Mouse (Mus musculus) spleen, adult 2 months (tissue): ENCODE measurements around the gene Olfr514. TPM values are rescaled to one million over a fixed set of nuclear protein-coding genes. Genes with fewer than 3 reads are reported as not detected.
"Not testable (repeated sequence)": the region's sequence is repeated elsewhere in the genome, so short reads cannot be mapped to it uniquely, and the experiment has no call there.

Experiments used
- DNase-seq, 2 experiments: peaks; one replicate each; pipeline versions ENCODE4 v3.0.0 to v3.0.0-alpha.2; 2012 to 2021; ENCODE audit warnings: low spot score in 2 of 2, low read depth in 1 of 2
- H3K27ac ChIP-seq: fragments of 200-500 bp; 2 replicates; pipeline ENCODE4 v1.5.1; 2012; ENCODE audit warnings: low read length, inconsistent platforms; ENCODE audit not compliant: insufficient read depth
- H3K27me3 ChIP-seq: fragments of 200-500 bp; 2 replicates; pipeline ENCODE4 v1.6.1; 2012; ENCODE audit warnings: mild to moderate bottlenecking, moderate library complexity, low read length, inconsistent platforms; ENCODE audit not compliant: control insufficient read depth, insufficient read depth
- H3K36me3 ChIP-seq: fragments of 200-500 bp; 2 replicates; pipeline ENCODE4 v1.6.1; 2012; ENCODE audit warnings: mild to moderate bottlenecking, low read length, inconsistent platforms; ENCODE audit not compliant: control insufficient read depth, insufficient read depth
- H3K4me1 ChIP-seq: fragments of 200-500 bp; 2 replicates; pipeline ENCODE4 v1.6.1; 2011; ENCODE audit warnings: inconsistent platforms; ENCODE audit not compliant: control insufficient read depth, insufficient read depth, insufficient read length
- H3K4me3 ChIP-seq: fragments of 200-500 bp; 2 replicates; pipeline ENCODE4 v1.5.1; 2011; ENCODE audit warnings: mild to moderate bottlenecking, inconsistent platforms; ENCODE audit not compliant: insufficient read depth, insufficient read length; ENCODE audit errors: extremely low read depth
- CTCF ChIP-seq: fragments of 200-500 bp; IDR thresholded peaks from 2 replicates; pipeline ENCODE4 v1.5.1; 2011; ENCODE audit warnings: mild to moderate bottlenecking, inconsistent platforms; ENCODE audit not compliant: insufficient read depth, insufficient read length, insufficient replicate concordance; ENCODE audit errors: extremely low read depth
- POLR2A ChIP-seq: fragments of 200-500 bp; IDR thresholded peaks from 2 replicates; pipeline ENCODE4 v1.6.1; 2011; ENCODE audit warnings: low read depth, low read length, inconsistent platforms
- whole genome bisulfite sequencing: fragments of 180-500 bp; shearing (Covaris S2); methylation state at CpG from one replicate; pipeline ENCODE4 v1.1.7; 2018; 5-methylcytosine and 5-hydroxymethylcytosine counted together
- polyA plus RNA-seq: library from polyadenylated mRNA; depleted of rRNA; stranded (reverse); fragments of >200 nt; gene quantifications from 2 replicates; pipeline ENCODE4 v1.2.3, GENCODE M21; 2012; rRNA removed

Gene Olfr514
- not detected in 2 replicates for polyA plus RNA-seq

DNA sequence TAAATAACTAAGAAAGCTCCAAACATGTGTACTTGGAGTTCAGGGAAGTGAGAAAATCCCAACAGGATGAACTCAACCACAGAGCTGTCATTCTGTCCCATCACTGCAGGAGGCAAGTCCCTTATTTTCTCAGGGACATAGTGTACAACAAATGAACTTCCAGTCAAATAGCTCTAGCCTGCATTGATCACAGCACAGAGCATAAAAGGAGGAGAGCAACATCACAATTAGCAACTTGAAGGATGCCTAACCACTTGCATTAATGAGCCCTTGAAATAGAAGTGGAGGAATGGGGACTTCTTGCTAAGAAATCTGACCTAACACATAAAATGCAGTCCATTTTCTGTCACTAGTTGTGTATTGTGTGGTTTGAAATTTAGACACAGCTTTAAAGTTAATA is at the start of gene Olfr514:
Olfr514 (minus strand) TSS at position 101 of the 400 bp plus-strand sequence.
- no peak for DNase-seq
- Histone ChIP-seq H3K4me1 (no peaks in the 10 kb centered on the region), H3K27ac (no peak within 1 kb of the TSS), H3K36me3 (no peaks in the 10 kb centered on the region), H3K4me3 (no peak within 1 kb of the TSS), H3K27me3 (no peaks in the 10 kb centered on the region)
- TF ChIP-seq CTCF = no peak
- no peak for TF ChIP-seq POLR2A

DNA sequence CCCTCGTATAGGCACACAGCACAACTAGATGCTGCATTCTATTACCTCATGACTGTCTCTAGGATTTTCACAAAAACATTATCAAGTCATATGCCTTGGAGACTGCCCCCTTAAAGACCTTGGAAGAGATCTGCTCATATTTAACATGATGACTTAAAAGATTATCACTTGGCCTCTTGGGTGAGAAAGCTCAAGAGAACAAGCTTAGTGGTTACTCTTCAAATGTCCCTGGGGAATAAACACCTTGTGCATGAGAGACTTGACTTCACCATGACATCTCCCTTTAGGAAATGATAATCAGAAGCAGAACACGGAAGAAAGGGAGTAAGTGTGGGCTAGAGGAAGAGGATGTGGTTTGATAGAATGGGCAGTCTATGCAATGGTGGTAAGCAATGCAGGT is 46.5 kb upstream of the Olfr514 start, which contains the start of gene Olfr517:
Olfr517 (minus strand) TSS at position 101 of the 400 bp plus-strand sequence.
- no peak for DNase-seq
- TF ChIP-seq POLR2A = no peak
- no peak for TF ChIP-seq CTCF
- WGBS = 43% methylated on average over 2 of the region's 2 CpGs

DNA sequence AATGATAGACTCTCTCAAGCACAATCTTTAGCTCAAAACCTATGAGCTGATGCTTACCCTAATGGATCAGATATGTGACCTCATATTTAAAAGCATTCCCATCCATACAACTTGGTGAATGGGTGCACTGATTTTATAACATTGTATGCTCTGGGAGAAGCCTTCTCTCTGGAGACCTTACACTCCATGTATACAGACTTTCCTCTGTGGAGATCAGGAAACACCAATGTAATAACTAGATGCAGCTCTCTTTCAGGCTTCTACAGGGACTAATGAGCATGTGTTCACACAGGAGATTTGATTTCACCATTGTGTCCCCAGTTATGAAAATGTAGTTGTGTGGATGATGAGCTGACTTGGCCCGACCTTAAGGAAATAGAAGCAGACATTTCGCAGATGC is 24.6 kb upstream of the Olfr514 start, which contains the start of gene Olfr516:
Olfr516 (minus strand) TSS at position 101 of the 400 bp plus-strand sequence.
- Histone ChIP-seq H3K36me3 (no peaks in the 10 kb centered on the region), H3K27me3 (no peaks in the 10 kb centered on the region), H3K4me1 (no peaks in the 10 kb centered on the region), H3K4me3 (no peak within 1 kb of the TSS), H3K27ac (no peak within 1 kb of the TSS)
- DNase-seq = no peak
- TF ChIP-seq CTCF = no peak
- TF ChIP-seq POLR2A = no peak
- 90% methylated on average over 2 of the region's 2 CpGs for WGBS

More for the DNA sequence above, 46.5 kb upstream of the Olfr514 start, which contains the start of gene Olfr517:
- no peaks in the 10 kb centered on the region for H3K36me3 ChIP-seq
- H3K4me3 ChIP-seq = no peak within 1 kb of the TSS
- H3K27ac ChIP-seq = no peak within 1 kb of the TSS
- no peaks in the 10 kb centered on the region for H3K27me3 ChIP-seq
- no peaks in the 10 kb centered on the region for H3K4me1 ChIP-seq

DNA sequence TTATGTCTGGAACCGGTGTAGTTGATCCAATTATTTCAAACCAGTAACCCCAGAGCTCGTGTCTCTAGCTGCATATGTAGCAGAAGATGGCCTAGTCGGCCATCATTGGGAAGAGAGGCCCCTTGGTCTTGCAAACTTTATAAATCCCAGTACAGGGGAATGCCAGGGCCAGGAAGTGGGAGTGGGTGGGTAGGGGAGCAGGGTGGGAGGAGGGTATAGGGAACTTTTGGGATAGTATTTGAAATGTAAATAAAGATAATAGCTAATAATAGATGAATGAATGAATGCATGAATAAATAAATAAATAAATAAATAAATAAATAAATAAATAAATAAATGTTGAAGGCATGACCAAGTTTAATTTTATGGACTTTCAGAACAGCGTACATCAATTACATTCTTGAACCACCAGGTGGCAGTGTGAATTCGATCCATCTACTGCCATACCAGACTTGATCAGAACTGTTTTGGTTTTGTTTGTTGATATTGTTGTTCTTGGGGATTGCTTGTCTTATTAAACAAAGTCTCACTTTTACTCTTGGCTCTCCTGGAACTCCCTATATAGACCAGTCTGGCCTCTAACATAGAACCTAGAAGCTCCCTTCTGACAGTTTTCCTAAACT is 11.1 kb downstream of the Olfr514 start:
- 35% methylated on average over 5 of the region's 5 CpGs for WGBS
- not testable (repeated sequence) for H3K36me3 ChIP-seq, H3K27me3 ChIP-seq, H3K27ac ChIP-seq, DNase-seq, H3K4me1 ChIP-seq, H3K4me3 ChIP-seq

DNA sequence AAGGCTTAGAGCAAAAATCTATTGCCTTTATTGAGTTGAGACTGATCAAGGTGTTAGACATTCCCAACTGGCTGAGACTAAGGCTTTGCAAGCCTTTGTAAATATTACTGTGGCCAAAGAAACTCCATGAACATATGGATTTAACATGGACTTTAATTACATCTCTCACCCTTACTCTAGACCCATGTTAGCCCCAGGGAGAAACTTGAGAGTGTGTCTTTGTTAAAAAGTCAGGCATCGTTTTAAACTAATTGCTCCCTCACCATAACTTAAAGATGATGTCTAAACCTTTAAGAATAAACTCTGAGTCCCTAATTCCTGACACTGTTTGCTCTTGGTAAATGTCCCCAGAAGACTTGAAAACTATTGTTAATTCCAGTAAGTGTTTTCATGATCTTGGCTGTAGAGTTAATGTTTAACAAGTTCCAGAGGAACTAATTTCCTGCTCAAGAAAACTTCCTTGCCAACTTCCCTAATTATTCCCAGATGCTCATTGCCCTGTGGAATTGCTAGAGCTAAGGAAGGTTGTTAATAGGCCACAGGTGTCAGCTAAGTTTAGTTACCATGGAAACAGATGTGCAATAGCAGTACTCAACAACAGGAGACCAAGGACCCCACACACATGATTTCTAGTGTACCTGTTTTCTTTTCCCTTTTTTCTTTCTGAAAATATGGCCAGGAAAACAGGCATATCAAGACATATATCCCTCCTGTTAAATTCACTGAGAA is 28.4 kb downstream of the Olfr514 start:
- no peak for DNase-seq
- no peak for TF ChIP-seq CTCF
- no peak for TF ChIP-seq POLR2A
- WGBS = 67% methylated on average over 1 of the region's 1 CpGs
- H3K27ac ChIP-seq = no peak overlapping the region
- H3K4me1 ChIP-seq = no peaks in the 10 kb centered on the region
- H3K36me3 ChIP-seq = no peaks in the 10 kb centered on the region
- H3K4me3 ChIP-seq = no peak overlapping the region
- no peaks in the 10 kb centered on the region for H3K27me3 ChIP-seq

Other genes with a start within 250 kb of the Olfr514 start
- gene Olfr506, start 215.2 kb downstream of the Olfr514 start, polyA plus RNA-seq = not detected in 2 replicates
- not detected in 2 replicates for gene Olfr507, start 204.2 kb downstream of the Olfr514 start, polyA plus RNA-seq
- gene Olfr508, start 196.0 kb downstream of the Olfr514 start, polyA plus RNA-seq = not detected in 2 replicates
- gene Olfr509, start 174.1 kb downstream of the Olfr514 start, polyA plus RNA-seq = not detected in 2 replicates
- not detected in 2 replicates for gene Olfr510, start 159.6 kb downstream of the Olfr514 start, polyA plus RNA-seq
- gene Olfr512, start 112.7 kb downstream of the Olfr514 start, polyA plus RNA-seq = not detected in 2 replicates
- gene Olfr513, start 75.0 kb downstream of the Olfr514 start, polyA plus RNA-seq = not detected in 2 replicates
- gene Olfr516, start 24.5 kb upstream of the Olfr514 start, polyA plus RNA-seq = not detected in 2 replicates
- not detected in 2 replicates for gene Olfr517, start 46.4 kb upstream of the Olfr514 start, polyA plus RNA-seq
- not detected in 2 replicates for gene Olfr518, start 59.0 kb upstream of the Olfr514 start, polyA plus RNA-seq
- not detected in 2 replicates for gene Olfr519, start 68.4 kb upstream of the Olfr514 start, polyA plus RNA-seq
- gene Nlrp10, start 104.2 kb upstream of the Olfr514 start, polyA plus RNA-seq = 0.26 and 0.43 TPM in 2 replicates
- gene Eif3f, start 108.4 kb upstream of the Olfr514 start, polyA plus RNA-seq = 142 and 206 TPM in 2 replicates
- gene Tub, start 124.3 kb upstream of the Olfr514 start, polyA plus RNA-seq = 0.19 and 0.34 TPM in 2 replicates